Mouse (Mus musculus) liver, embryonic 15.5 days (tissue): ENCODE measurements at regions not wholly inside any gene's neighbourhood (a gene's known extent, or its start where the extent isn't known, plus 50 kb on each side); places are given as distances from the start of the nearest gene placed in this dataset.

Experiments
- ATAC-seq: fragments of 200-750 bp; cut with Nextera tagmentation; 2 replicates; pipeline ENCODE4 v1.8.0; 2017; ENCODE audit warnings: moderate number of reproducible peaks, mild to moderate bottlenecking, moderate library complexity; ENCODE audit not compliant: insufficient read depth
- H3K27ac ChIP-seq: fragments of 300-500 bp; sonication (generic); replicated peaks from 2 replicates; pipeline ENCODE4 v1.5.1; 2015; ENCODE audit warnings: mild to moderate bottlenecking, inconsistent platforms
- H3K27me3 ChIP-seq: fragments of 300-500 bp; sonication (generic); 2 replicates; pipeline ENCODE4 v1.6.1; 2015; ENCODE audit warnings: mild to moderate bottlenecking, inconsistent platforms
- H3K36me3 ChIP-seq: fragments of 300-500 bp; sonication (generic); replicated peaks from 2 replicates; pipeline ENCODE4 v1.6.1; 2015; ENCODE audit warnings: moderate library complexity, mild to moderate bottlenecking, inconsistent platforms
- H3K4me1 ChIP-seq: fragments of 300-500 bp; sonication (generic); replicated peaks from 2 replicates; pipeline ENCODE4 v1.6.1; 2015; ENCODE audit warnings: inconsistent platforms
- H3K4me2 ChIP-seq: fragments of 300-500 bp; sonication (generic); 2 replicates; pipeline ENCODE4 v1.6.1; 2015; ENCODE audit warnings: moderate library complexity, mild to moderate bottlenecking, inconsistent platforms
- H3K4me3 ChIP-seq: fragments of 300-500 bp; sonication (generic); replicated peaks from 2 replicates; pipeline ENCODE4 v1.5.1; 2015; ENCODE audit warnings: mild to moderate bottlenecking, inconsistent platforms
- H3K9ac ChIP-seq: fragments of 300-500 bp; sonication (generic); 2 replicates; pipeline ENCODE4 v1.6.1; 2015; ENCODE audit warnings: moderate library complexity, mild to moderate bottlenecking, inconsistent platforms
- H3K9me3 ChIP-seq: fragments of 300-500 bp; sonication (generic); replicated peaks from 2 replicates; pipeline ENCODE4 v1.6.1; 2016; ENCODE audit warnings: inconsistent platforms
- WGBS: fragments of 180-500 bp; shearing (Covaris S2); methylation state at CpG from one replicate; pipeline ENCODE4 v1.1.7; 2015; ENCODE audit warnings: mixed read lengths; ENCODE audit not compliant: insufficient replicate concordance; 5-methylcytosine and 5-hydroxymethylcytosine counted together

DNA sequence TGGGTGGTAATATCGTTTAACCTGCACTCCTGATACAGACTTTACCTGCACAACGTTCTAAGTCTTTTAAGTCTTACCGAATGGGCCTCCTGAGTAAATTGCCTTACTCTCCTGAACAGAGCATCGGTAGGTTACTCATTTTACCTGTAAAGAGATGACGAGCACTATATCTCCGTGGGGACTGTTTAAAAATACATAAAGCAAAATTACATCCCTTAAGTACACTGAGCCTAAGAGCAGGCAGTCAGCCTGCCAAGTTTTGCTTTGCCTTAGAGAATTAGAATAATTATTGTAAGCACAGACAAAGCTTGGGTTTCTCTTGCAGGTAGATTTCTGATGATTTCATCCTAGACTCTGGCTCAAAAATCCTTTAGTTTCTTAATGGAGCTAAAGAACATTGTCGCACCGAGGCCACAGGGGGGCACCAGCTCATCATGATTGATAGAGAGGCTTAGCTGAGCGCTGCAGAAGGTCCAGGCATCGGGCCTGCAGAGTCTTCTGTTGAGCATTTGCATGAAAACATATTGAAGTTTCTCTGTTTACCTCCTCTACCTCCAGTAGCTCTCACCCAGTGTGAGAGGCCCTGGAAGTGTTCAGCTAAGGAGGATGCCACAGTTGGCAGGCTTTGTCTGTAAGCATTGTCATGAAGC lies 208.3 kb upstream of the Ccdc54 start:
- Histone ChIP-seq H3K27me3 (no peaks in the 10 kb centered on the region), H3K9ac (no peak overlapping the region), H3K4me3 (no peak overlapping the region), H3K27ac (no peak overlapping the region), H3K36me3 (no peaks in the 10 kb centered on the region), H3K4me1 (no peaks in the 10 kb centered on the region), H3K4me2 (no peak overlapping the region), H3K9me3 (no peaks in the 10 kb centered on the region)
- ATAC-seq, result no peak
- 37% methylated on average over 10 of the region's 10 CpGs for WGBS

DNA sequence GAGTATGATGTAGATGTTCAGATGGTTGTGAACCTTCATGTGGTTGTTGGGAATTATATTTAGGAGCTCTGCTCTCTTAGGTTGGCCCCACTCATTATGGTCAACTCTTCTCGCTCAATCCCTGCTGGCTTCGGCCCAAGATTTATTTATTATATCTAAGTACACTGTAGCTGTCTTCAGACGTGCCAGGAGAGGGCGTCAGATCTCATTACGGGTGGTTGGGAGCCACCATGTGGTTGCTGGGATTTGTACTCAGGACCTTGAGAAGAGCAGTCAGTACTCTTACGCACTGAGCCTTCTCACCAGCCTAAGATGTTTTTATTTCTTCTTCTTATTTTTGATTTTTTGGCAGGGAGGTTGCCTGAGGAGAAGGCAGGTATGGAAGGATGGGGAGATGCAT lies 207.1 kb upstream of the Ccdc54 start:
- 48% methylated on average over 6 of the region's 6 CpGs for WGBS
- no peak overlapping the region for H3K4me3 ChIP-seq
- no peak overlapping the region for H3K4me2 ChIP-seq

DNA sequence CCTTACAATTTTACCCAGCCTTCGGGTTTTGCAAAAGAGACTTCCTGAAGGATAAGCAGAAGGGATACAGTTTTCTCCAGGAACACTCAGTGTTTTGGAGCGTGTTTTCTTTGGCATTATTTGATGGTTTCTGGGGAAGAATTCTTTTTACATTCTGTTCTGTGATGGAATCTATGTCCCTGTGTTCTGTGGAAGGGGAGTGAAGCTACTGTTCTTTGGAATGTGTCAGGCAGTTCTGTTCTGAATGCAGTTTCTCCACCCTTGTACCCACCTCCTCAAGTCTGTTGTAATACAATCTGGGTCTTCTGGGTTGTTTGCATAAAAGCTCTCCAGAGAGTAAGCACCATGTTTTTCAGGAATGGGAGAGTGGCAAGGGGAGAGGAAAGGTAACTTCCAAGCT lies 202.0 kb upstream of the Ccdc54 start:
- no peak overlapping the region for H3K4me2 ChIP-seq
- H3K27ac ChIP-seq, result no peak overlapping the region
- H3K4me1 ChIP-seq, result no peaks in the 10 kb centered on the region
- H3K4me3 ChIP-seq, result no peak overlapping the region
- H3K9me3 ChIP-seq, result no peaks in the 10 kb centered on the region
- 43% methylated on average over 2 of the region's 2 CpGs for WGBS
- H3K27me3 ChIP-seq, result no peaks in the 10 kb centered on the region
- ATAC-seq, result no peak
- H3K36me3 ChIP-seq, result no peaks in the 10 kb centered on the region
- no peak overlapping the region for H3K9ac ChIP-seq

More for the DNA sequence above, 207.1 kb upstream of the Ccdc54 start:
- Histone ChIP-seq H3K36me3 (no peaks in the 10 kb centered on the region), H3K9ac (no peak overlapping the region), H3K27ac (no peak overlapping the region), H3K9me3 (no peaks in the 10 kb centered on the region), H3K27me3 (no peaks in the 10 kb centered on the region), H3K4me1 (no peaks in the 10 kb centered on the region)
- no peak for ATAC-seq

DNA sequence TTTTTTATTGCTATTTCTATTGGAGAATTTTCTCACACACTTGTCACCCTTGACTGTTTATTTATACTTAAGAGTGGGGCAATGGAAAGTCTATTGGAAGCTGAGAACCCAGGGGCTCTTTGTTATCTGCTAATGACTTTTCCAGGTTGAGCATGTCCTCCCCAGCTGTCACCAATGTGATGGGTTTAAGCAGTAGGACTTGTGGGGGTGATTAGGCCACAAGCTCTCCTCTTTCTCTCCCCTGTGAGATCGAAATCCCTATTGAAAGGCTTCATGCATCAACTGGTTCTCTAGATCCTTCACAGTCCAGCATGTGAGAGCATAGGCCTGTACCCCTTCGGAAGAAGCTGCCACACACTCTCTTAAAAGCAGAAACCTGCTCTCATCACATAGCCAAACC lies 201.6 kb upstream of the Ccdc54 start:
- ATAC-seq, result no peak
- H3K4me3 ChIP-seq, result no peak overlapping the region
- no peak overlapping the region for H3K27ac ChIP-seq
- no peaks in the 10 kb centered on the region for H3K9me3 ChIP-seq
- H3K36me3 ChIP-seq, result no peaks in the 10 kb centered on the region
- no peak overlapping the region for H3K9ac ChIP-seq
- WGBS, result 44% methylated on average over 2 of the region's 2 CpGs
- H3K4me2 ChIP-seq, result no peak overlapping the region
- no peaks in the 10 kb centered on the region for H3K27me3 ChIP-seq
- no peaks in the 10 kb centered on the region for H3K4me1 ChIP-seq

DNA sequence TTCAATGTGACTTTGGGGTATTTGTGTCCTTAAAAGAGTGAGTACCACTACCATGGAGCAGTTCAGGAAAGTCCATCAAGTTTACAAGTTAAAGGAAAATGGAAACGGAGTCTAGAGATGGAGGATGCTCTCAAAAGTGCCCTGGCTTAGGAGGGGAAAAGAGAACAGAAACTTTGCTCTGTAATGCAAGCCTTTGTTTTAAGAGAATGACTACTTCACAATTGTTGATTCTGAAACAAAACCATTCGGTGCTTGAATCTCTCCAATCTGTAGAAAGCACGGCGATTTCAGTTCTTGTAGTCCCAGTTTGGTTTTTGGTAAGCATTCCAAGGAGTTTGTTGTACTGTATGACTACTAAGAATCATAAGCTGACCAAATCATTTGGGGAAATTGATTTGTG lies 197.7 kb upstream of the Ccdc54 start:
- Histone ChIP-seq H3K4me2 (no peak overlapping the region), H3K4me3 (no peak overlapping the region), H3K27ac (no peak overlapping the region), H3K36me3 (no peaks in the 10 kb centered on the region), H3K9me3 (no peaks in the 10 kb centered on the region), H3K4me1 (no peaks in the 10 kb centered on the region), H3K9ac (no peak overlapping the region), H3K27me3 (no peaks in the 10 kb centered on the region)
- ATAC-seq, result no peak
- 67% methylated on average over 4 of the region's 4 CpGs for WGBS

DNA sequence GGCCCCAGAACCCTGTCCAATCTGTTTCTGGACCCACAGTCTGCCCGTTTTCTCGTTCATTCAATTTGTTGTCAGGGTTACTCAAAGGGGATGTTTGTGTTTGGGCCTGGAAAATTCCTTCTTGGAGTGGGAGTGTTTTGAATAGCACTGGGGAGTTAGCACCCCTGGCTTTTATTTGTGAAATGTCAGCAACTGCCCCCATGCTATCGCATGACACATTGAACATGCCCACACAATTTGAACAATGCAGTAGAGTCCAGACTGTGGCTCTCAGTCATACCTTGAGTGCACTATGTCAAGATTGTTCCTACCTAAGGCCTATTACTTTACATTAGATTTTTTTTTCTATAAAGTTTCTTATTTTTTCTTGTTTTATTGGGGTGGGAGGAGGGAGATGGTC lies 195.2 kb upstream of the Ccdc54 start:
- 70% methylated on average over 3 of the region's 3 CpGs for WGBS
- no peaks in the 10 kb centered on the region for H3K27me3 ChIP-seq
- no peak overlapping the region for H3K27ac ChIP-seq
- H3K4me1 ChIP-seq, result no peaks in the 10 kb centered on the region
- no peak overlapping the region for H3K9ac ChIP-seq
- no peak for ATAC-seq
- no peaks in the 10 kb centered on the region for H3K36me3 ChIP-seq
- H3K4me2 ChIP-seq, result no peak overlapping the region
- no peak overlapping the region for H3K4me3 ChIP-seq
- H3K9me3 ChIP-seq, result no peaks in the 10 kb centered on the region

DNA sequence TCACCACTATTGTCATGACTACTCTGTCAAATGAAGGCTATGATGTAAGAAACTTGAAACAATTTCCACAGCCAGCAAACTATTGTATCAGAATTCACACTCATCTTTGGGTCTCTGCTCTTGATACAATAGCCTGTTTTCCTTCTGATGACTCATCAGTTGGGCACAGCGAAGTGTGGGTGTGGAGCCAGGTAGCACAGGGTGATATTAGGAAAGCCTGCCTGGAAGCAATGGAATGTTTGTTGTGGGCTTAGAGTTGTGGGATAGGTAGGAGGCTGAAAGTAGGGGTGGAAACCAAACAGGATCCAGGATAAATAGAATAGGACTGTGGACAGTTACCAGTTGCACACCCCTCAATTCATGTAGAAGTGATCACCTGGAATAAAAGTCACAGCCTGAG lies 194.4 kb upstream of the Ccdc54 start:
- Histone ChIP-seq H3K36me3 (no peaks in the 10 kb centered on the region), H3K27me3 (no peaks in the 10 kb centered on the region), H3K4me2 (no peak overlapping the region), H3K4me1 (no peaks in the 10 kb centered on the region), H3K9me3 (no peaks in the 10 kb centered on the region), H3K4me3 (no peak overlapping the region), H3K9ac (no peak overlapping the region), H3K27ac (no peak overlapping the region)
- no peak for ATAC-seq
- WGBS, result 33% methylated on average over 1 of the region's 1 CpGs

DNA sequence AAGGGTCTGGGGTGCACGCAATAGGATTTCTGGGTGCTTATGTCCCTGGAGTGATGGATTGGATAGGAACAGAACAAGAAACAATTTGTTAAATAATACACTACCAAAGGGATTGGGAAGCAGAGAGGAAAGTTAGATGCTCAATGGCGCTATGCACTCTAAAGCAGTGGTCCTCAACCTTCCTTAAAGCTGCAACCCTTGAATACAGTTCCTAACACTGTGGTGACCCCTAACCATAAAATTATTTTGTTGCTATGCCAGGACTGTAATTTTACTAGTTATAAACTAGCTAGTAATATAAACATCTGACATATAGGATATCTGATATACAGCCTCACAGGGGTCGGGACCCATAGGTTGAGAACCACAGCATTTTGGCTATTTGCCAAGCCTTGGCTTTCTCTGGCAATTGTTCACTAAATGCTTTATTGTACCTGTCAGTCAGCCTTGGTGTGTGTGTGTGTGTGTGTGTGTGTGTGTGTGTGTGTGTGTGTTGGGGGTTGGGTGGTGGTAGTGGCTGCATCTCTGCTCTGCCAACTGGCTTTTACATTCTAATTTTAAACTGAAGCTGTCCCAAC lies 193.8 kb upstream of the Ccdc54 start:
- H3K36me3 ChIP-seq, result no peaks in the 10 kb centered on the region
- whole genome bisulfite sequencing, result 67% methylated on average over 3 of the region's 3 CpGs
- H3K27ac ChIP-seq, result no peak overlapping the region
- ATAC-seq, result no peak
- H3K9me3 ChIP-seq, result no peaks in the 10 kb centered on the region
- no peaks in the 10 kb centered on the region for H3K4me1 ChIP-seq
- no peaks in the 10 kb centered on the region for H3K27me3 ChIP-seq
- H3K4me3 ChIP-seq, result no peak overlapping the region
- H3K9ac ChIP-seq, result no peak overlapping the region
- no peak overlapping the region for H3K4me2 ChIP-seq

DNA sequence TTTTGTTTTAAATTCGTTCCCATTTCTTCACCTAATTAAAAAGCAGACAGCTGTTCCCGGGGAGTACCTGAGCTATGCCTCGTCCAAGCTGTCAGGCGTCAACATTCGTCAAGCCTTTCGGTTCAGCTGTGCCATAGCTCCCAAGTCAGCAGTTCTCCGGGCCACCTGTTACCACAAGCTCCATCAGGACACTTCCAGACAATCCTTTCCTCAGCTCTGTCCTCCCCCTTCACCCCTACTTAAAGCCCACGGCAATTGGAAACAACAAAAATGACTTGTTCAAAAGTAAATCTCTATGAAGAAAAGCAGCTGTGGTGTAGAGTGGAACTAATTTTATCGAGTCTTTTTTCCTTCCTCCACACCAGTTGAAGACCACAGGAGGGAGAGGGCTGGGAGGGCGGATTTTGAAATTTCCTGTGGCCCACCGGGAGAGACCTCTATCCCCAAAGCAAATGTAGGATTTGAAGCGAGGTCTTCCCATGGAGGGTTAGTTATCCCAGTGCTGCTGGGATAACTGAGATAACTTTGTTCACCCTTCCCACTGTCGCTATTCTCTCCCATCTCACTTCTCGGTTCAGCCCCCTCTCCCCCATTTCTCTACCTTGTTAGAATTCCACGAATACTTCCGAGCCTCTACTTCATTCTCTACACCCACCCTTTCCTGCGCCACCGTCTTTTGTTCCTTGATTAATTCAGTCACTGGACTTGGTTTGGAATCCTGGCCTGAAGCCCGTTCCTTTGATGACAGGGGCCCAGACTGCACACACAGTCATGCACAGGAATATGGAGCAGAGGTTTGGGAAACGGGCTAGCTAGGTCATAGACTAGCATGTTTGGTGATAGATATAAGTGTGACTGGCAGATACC lies 193.1 kb upstream of the Ccdc54 start:
- ATAC-seq, result no peak
- H3K36me3 ChIP-seq, result no peaks in the 10 kb centered on the region
- no peak overlapping the region for H3K27ac ChIP-seq
- no peaks in the 10 kb centered on the region for H3K27me3 ChIP-seq
- 49% methylated on average over 20 of the region's 20 CpGs for WGBS
- no peaks in the 10 kb centered on the region for H3K4me1 ChIP-seq
- no peak overlapping the region for H3K9ac ChIP-seq
- no peak overlapping the region for H3K4me3 ChIP-seq
- no peaks in the 10 kb centered on the region for H3K9me3 ChIP-seq
- no peak overlapping the region for H3K4me2 ChIP-seq

DNA sequence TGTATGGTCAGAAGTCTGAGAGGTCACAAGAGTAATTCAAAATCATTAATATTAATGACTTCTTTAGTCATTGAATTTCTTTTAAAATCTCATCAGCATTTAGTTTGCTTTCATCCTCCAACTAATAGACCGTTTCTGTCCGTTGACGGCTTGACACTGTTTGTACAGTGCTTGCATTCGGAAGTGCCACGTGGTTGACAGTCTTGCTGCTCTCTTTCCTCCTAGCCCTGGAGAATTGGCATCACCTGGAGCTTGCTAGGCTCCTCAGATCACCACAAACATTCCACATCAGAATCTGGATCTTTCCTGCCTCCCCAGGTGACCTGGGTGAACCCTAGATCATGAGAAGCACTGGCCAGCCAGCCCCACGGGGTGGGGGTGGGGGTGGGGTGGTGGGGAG lies 192.3 kb upstream of the Ccdc54 start:
- Histone ChIP-seq H3K4me3 (no peak overlapping the region), H3K27me3 (no peaks in the 10 kb centered on the region), H3K36me3 (no peaks in the 10 kb centered on the region), H3K4me2 (no peak overlapping the region), H3K4me1 (no peaks in the 10 kb centered on the region), H3K9ac (no peak overlapping the region), H3K27ac (no peak overlapping the region), H3K9me3 (no peaks in the 10 kb centered on the region)
- 44% methylated on average over 6 of the region's 6 CpGs for WGBS
- ATAC-seq, result no peak

DNA sequence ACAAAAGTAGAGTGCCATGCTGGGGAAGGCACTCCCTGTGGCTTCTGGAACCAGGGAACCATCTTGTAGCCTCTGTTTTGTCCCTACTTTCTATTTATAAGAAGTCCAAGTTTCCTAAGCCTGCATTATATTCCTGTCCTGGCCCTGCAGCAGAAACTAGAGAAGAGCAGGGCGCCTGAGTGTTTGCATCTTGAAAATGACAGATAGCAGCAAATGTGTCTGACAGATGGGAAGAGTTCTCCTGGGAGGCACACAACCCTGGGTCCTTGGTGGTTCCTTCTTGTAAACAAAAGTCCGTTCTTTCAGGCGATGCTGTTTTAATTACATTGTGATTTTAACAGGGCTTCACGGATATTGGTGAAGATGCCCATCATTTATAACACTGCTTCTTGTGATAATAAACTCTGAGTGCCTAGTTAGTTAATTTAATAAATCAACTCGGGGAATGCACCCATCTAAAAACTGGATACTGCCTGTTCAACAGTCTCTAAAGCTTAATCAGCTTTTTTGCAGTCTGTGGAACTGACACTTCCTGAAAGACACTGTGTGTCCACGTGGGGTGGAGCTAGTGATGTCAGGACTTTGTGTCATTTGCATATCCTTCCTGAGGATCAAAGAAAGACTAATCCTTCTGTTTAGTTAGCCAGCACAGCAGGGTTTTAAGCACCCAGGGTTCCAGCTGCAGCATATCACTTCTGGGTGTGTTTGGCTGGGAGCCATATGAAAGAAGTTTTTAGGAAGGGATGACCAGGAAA lies 188.3 kb upstream of the Ccdc54 start:
- H3K36me3 ChIP-seq, result no peaks in the 10 kb centered on the region
- no peaks in the 10 kb centered on the region for H3K9me3 ChIP-seq
- no peaks in the 10 kb centered on the region for H3K27me3 ChIP-seq
- H3K27ac ChIP-seq, result no peak overlapping the region
- no peak overlapping the region for H3K4me3 ChIP-seq
- no peaks in the 10 kb centered on the region for H3K4me1 ChIP-seq
- no peak for ATAC-seq
- 28% methylated on average over 6 of the region's 6 CpGs for WGBS
- H3K9ac ChIP-seq, result no peak overlapping the region
- H3K4me2 ChIP-seq, result no peak overlapping the region
